19 mouse cellular contexts compared by ENCODE assay signal in genomic region chr15:97716782-97717181, GRCm38 (mm10). TPM values are rescaled to one million over a fixed set of nuclear protein-coding genes. Genes with fewer than 3 reads are reported as not detected.
"Had no signal": no experiment of that assay in that cellular context is flagged by ENCODE, and none has a peak within 500 bp of the region (broad histone marks: within the 10 kb centered on the region; RNA-seq: fewer than 3 reads in every experiment).

No protein-coding gene starts in this region.

- H3K4me2 ChIP-seq: liver, embryonic 15.5 days; lung, embryonic 15.5 days; midbrain, embryonic 12.5 days; midbrain, embryonic 15.5 days; neural tube, embryonic 12.5 days; stomach, embryonic 15.5 days had no signal

- DNase-seq: liver, postnatal 0 days; lung, adult 2 months; lung, postnatal 14 days; lung, postnatal 36 days; right cerebral cortex, postnatal 14 days; thymus, adult 2 months; thymus, postnatal 14 days; thymus, postnatal 36 days had no signal

- H3K9me3 ChIP-seq: liver, embryonic 15.5 days; lung, embryonic 15.5 days; megakaryocyte, embryonic 14.5 days; midbrain, embryonic 12.5 days; midbrain, embryonic 15.5 days; neural tube, embryonic 12.5 days; stomach, embryonic 15.5 days had no signal

- ATAC-seq: liver, postnatal 0 days; lung, postnatal 0 days; midbrain, embryonic 15.5 days had no signal

- H3K4me1 ChIP-seq: liver, embryonic 15.5 days; midbrain, embryonic 12.5 days; neural tube, embryonic 12.5 days; stomach, embryonic 15.5 days had no signal

- H3K4me3 ChIP-seq: liver, embryonic 15.5 days; lung, embryonic 15.5 days; megakaryocyte, embryonic 14.5 days; midbrain, embryonic 12.5 days; midbrain, embryonic 15.5 days; neural tube, embryonic 12.5 days; stomach, embryonic 15.5 days had no signal

- H3K27ac ChIP-seq: liver, embryonic 15.5 days; lung, embryonic 15.5 days; macrophage; midbrain, embryonic 12.5 days; midbrain, embryonic 15.5 days; neural tube, embryonic 12.5 days; stomach, embryonic 15.5 days; stomach, postnatal 0 days had no signal

- H3K36me3 ChIP-seq: liver, embryonic 15.5 days; lung, embryonic 15.5 days; midbrain, embryonic 12.5 days; midbrain, embryonic 15.5 days; neural tube, embryonic 12.5 days; stomach, embryonic 15.5 days had no signal

- H3K27me3 ChIP-seq: lung, embryonic 15.5 days; midbrain, embryonic 15.5 days had no signal

- H3K9ac ChIP-seq: liver, embryonic 15.5 days; liver, postnatal 0 days; lung, embryonic 15.5 days; midbrain, embryonic 12.5 days; midbrain, embryonic 15.5 days; neural tube, embryonic 12.5 days; stomach, embryonic 15.5 days had no signal

RNA-seq across cellular contexts. Expression of gene Endou, which starts 14.4 kb away (rescaled TPM):
- polyA plus RNA-seq: neural tube, embryonic 14.5 days had no signal
